Mouse (Mus musculus) cortical plate, adult 2 months (tissue): ENCODE results near the gene Psrc1.

ENCODE experiments used
- CTCF ChIP-seq: fragments of 200-500 bp; IDR thresholded peaks from 2 replicates; pipeline ENCODE4 v1.5.1; 2011; ENCODE audit warnings: mild to moderate bottlenecking, control low read depth, low read length; ENCODE audit not compliant: insufficient read depth; ENCODE audit errors: extremely low read depth
- POLR2A ChIP-seq: fragments of 200-500 bp; IDR thresholded peaks from 2 replicates; pipeline ENCODE4 v1.6.1; 2011; ENCODE audit warnings: mild to moderate bottlenecking, low read length, control low read depth; ENCODE audit not compliant: insufficient read depth; ENCODE audit errors: extremely low read depth

GRCm38 (mm10) chr3:108409656-108410358, 26.2 kb downstream of the Psrc1 start:
- TF ChIP-seq CTCF = no peak
- no peak for TF ChIP-seq POLR2A
